Mouse (Mus musculus): ENCODE data around the gene Ralgds. TPM values are rescaled to one million over a fixed set of nuclear protein-coding genes. Genes with fewer than 3 reads are reported as not detected.

Ralgds gene
- polyA plus RNA-seq, 1 experiment from 2014 or later = 21.1 TPM

DNA sequence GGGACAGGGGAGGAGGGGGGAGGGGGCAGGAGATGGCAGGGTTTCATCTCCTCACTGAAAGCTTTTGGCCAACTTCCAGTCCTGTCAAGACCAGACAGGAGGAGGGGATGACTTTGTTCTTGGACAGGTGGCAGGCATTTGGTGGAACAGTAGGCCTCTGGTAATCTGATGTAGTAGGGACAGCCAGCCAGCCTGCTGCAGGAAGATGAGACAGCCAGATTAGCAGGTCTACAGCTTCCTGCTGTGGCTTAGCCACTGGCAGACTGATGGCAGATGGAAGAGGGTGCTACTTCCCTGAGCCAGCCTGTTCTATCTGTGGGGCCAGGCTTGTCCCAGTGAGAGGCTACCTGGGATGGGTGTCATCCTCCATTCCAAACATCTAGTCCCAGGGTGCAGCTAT lies 33.1 kb downstream of the Ralgds start:
- no peaks in the 10 kb centered on the region for H3K9me3 ChIP-seq (replicated peaks)
- no peak overlapping the region for H3K9ac ChIP-seq
- no peak overlapping the region for H3K4me2 ChIP-seq
- no peaks in the 10 kb centered on the region for H3K27me3 ChIP-seq (replicated peaks)
- no peaks in the 10 kb centered on the region for H3K4me1 ChIP-seq (replicated peaks)
- ATAC-seq (ENCODE audit: insufficient number of reproducible peaks, low FRiP score) = no peak
- H3K27ac ChIP-seq (ENCODE audit: poor library complexity, severe bottlenecking) = no peak overlapping the region
- peaks cover 78% of the 10 kb centered on the region for H3K36me3 ChIP-seq
- no peak overlapping the region for H3K4me3 ChIP-seq

DNA sequence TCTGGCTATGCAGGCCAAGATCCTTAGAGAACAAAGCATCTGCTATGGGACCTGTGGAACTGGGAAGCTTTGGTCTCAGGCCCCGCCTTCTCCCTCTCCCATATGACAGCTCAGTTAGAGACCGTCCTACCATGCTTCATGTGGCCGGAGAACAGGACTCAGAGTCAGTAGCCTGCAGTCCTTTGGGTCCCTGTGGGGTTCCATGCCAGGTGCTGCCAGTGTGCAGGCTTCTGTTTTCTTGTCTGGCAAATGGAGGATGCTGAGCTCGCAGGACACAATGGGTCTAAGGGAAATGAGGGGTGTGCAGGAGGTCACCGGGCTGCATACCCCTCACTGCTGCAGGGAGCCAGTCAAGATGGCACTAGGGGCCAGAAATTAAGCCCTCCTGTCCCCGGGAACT lies 33.6 kb downstream of the Ralgds start:
- H3K4me2 ChIP-seq = no peak overlapping the region
- no peak for ATAC-seq (ENCODE audit: insufficient number of reproducible peaks, low FRiP score)
- no peaks in the 10 kb centered on the region for H3K4me1 ChIP-seq (replicated peaks)
- WGBS = 63% methylated on average over 6 of the region's 6 CpGs
- H3K9me3 ChIP-seq (replicated peaks) = no peaks in the 10 kb centered on the region
- H3K27me3 ChIP-seq (replicated peaks) = no peaks in the 10 kb centered on the region
- no peak overlapping the region for H3K9ac ChIP-seq
- H3K27ac ChIP-seq (ENCODE audit: poor library complexity, severe bottlenecking) = no peak overlapping the region
- no peak overlapping the region for H3K4me3 ChIP-seq
- H3K36me3 ChIP-seq = peaks cover 84% of the 10 kb centered on the region

DNA sequence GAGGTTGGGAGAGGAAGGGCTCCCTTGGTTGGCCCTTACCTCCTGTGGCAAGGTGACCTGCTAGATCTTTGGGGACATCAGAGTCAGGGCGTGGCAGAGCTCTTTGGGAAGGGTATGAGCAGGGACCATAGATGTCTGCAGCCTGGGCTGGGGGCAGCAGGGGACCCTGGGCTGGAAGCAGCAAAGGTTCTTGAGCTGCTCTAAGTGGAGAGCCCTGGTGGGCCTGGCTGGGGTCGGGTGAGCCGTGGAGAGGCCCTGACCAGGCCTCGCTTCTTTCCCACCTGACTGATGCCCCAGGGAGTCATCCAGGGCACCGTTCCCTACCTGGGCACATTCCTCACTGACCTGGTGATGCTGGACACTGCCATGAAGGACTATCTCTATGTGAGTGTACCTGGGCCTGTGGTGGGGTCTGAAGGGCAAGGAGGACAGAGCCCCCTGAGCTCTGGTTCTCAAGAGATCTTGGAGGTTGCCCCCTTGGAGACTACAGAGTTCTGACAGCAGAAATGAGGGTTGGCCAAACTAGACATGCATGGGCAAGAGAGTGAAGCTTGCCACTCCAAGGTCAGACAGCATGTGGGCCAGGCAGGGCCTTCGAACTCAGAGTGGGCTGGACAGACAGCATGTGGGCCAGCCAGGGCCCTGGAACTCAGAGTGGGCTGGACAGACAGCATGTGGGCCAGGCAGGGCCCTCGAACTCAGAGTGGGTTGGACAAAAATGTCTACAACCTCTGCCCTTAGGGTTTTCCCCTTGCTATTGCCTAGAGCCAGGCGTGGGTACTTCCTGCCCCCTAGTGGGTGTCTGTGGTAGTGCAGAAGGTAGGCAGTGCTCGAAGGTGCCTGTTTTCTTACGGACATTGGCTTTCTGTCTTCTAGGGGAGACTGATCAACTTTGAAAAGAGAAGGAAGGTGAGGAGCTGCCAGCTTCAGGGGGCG lies 34.6 kb downstream of the Ralgds start:
- Histone ChIP-seq H3K36me3 (peaks cover 85% of the 10 kb centered on the region), H3K27me3 (replicated peaks) (no peaks in the 10 kb centered on the region), H3K9me3 (replicated peaks) (no peaks in the 10 kb centered on the region), H3K4me1 (replicated peaks) (no peaks in the 10 kb centered on the region), H3K4me2 (no peak overlapping the region), H3K9ac (no peak overlapping the region), H3K4me3 (no peak overlapping the region), H3K27ac (ENCODE audit: poor library complexity, severe bottlenecking) (no peak overlapping the region)
- WGBS = 49% methylated on average over 11 of the region's 11 CpGs
- no peak; the same call in 1 of the 2 replicates for ATAC-seq (ENCODE audit: insufficient number of reproducible peaks, low FRiP score)

DNA sequence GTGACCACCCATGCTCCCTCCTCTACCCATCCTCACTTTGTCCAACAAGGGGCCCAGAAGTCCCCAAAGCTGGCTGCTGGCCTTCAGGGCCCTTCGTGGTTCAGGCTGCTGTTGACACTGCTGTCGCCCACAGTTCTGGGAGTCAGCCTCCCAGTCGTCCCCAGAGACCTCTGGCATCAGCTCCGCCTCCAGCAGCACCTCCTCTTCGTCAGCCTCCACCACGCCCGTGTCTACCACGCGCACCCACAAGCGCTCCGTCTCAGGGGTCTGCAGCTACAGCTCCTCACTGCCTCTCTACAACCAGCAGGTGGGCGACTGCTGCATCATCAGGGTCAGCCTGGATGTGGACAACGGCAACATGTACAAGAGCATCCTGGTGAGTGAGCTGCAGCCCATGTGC lies 36.2 kb downstream of the Ralgds start:
- no peaks in the 10 kb centered on the region for H3K4me1 ChIP-seq (replicated peaks)
- H3K27ac ChIP-seq (ENCODE audit: poor library complexity, severe bottlenecking) = no peak overlapping the region
- peaks cover 82% of the 10 kb centered on the region for H3K36me3 ChIP-seq
- no peaks in the 10 kb centered on the region for H3K27me3 ChIP-seq (replicated peaks)
- no peak for ATAC-seq (ENCODE audit: insufficient number of reproducible peaks, low FRiP score)
- H3K9ac ChIP-seq = no peak overlapping the region
- H3K4me2 ChIP-seq = no peak overlapping the region
- no peaks in the 10 kb centered on the region for H3K9me3 ChIP-seq (replicated peaks)
- no peak overlapping the region for H3K4me3 ChIP-seq
- WGBS = 88% methylated on average over 13 of the region's 13 CpGs

DNA sequence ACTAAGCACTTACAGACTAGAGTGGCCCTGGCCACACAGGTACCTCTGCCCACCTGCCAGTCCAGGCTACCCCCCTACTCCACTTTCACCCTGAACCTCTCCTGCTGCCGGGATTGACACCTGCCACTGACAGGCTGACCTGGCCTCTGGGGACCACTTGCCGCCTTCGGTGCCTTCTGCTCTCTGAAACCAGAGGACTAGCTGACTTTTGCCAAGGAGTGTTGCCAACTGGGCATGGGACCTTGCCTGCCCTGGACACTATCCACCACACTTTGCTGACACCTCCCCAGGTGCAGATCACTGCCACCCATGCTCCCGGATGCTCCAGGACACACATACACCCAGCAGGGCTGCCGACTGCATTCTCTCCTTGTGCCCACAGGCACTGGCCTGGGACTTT lies 39.4 kb downstream of the Ralgds start:
- no peak for ATAC-seq (ENCODE audit: insufficient number of reproducible peaks, low FRiP score)
- H3K4me2 ChIP-seq = no peak overlapping the region
- H3K36me3 ChIP-seq = peaks cover 59% of the 10 kb centered on the region

DNA sequence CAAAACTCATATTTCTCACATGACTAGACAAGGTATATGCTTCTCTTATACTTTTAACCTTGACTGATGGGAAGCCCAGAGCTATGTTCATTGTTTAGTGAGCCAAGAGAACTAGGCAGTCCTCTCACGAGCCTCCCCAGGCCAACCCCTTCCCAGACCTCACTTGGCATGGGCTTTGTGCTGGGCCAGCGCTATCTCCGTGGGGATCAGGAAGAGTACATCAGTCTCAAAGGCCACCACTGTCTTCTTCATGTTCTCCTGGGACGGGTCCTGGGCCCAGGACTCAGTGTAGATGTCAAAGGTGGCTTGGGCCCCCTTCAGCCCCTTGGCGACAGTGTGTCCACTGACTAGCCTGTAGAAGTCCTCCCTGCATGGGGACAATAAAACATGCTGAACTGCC lies 44.5 kb downstream of the Ralgds start:
- Histone ChIP-seq H3K9me3 (replicated peaks) (no peaks in the 10 kb centered on the region), H3K4me3 (no peak overlapping the region), H3K27me3 (replicated peaks) (no peaks in the 10 kb centered on the region), H3K27ac (ENCODE audit: poor library complexity, severe bottlenecking) (no peak overlapping the region), H3K4me1 (replicated peaks) (no peaks in the 10 kb centered on the region), H3K36me3 (peaks cover 15% of the 10 kb centered on the region), H3K9ac (no peak overlapping the region), H3K4me2 (no peak overlapping the region)
- no peak for ATAC-seq (ENCODE audit: insufficient number of reproducible peaks, low FRiP score)
- WGBS = 81% methylated on average over 5 of the region's 5 CpGs

More for the DNA sequence above, 39.4 kb downstream of the Ralgds start:
- no peaks in the 10 kb centered on the region for H3K4me1 ChIP-seq (replicated peaks)
- 85% methylated on average over 5 of the region's 5 CpGs for WGBS
- no peak overlapping the region for H3K27ac ChIP-seq (ENCODE audit: poor library complexity, severe bottlenecking)
- H3K9me3 ChIP-seq (replicated peaks) = no peaks in the 10 kb centered on the region
- no peak overlapping the region for H3K9ac ChIP-seq
- no peak overlapping the region for H3K4me3 ChIP-seq
- H3K27me3 ChIP-seq (replicated peaks) = no peaks in the 10 kb centered on the region

DNA sequence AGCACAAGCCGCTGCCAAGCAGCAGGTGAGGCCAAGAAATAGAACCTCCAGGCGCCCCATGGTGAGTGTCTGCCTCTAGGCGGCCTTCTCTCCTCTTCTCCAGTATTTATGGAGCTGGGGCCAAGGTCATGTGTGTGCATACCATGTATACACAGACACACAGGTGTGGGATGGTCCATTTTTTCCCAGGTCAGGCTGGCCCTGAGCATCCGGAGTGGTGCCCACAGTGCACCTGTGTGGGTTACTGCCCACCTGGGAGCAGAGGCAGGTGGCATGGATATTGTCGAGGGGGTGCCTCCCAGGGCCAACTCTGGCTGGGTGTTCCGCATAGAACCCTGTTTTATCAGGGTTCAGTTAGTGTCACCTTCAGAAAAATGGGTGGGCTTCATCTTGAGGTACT lies 50.4 kb downstream of the Ralgds start, which contains the start of gene Cel:
Gene Cel (minus strand): TSS at position 101 of the 400 bp plus-strand sequence.
- no peak within 1 kb of the TSS for H3K27ac ChIP-seq (ENCODE audit: poor library complexity, severe bottlenecking)

DNA sequence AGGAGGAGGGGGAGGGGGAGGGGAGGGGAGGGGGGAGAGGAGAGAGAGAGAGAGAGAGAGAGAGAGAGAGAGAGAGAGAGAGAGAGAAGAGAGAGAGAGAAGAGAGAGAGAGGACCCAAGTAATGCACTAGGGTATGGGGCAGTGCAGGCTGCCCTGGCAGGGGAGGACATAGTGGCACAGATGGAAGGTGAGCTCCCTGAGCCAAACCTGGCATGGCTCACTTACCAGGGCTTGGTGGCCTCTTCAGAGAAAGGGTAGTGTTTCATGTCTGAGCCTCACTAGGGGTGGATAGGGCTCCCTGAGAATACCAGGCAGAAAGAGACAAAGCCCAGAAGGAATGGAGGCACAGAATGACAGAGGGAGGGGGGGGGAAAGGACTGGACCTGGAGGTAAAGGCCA lies 50.9 kb downstream of the Ralgds start:
- Histone ChIP-seq H3K9me3 (replicated peaks) (no peaks in the 10 kb centered on the region), H3K4me3 (no peak overlapping the region), H3K27me3 (replicated peaks) (no peaks in the 10 kb centered on the region), H3K36me3 (peaks cover 39% of the 10 kb centered on the region), H3K27ac (ENCODE audit: poor library complexity, severe bottlenecking) (no peak overlapping the region), H3K9ac (no peak overlapping the region), H3K4me2 (no peak overlapping the region), H3K4me1 (replicated peaks) (no peaks in the 10 kb centered on the region)
- no peak for ATAC-seq (ENCODE audit: insufficient number of reproducible peaks, low FRiP score)

More for the DNA sequence above, 50.4 kb downstream of the Ralgds start, which contains the start of gene Cel:
- Histone ChIP-seq H3K4me2 (no peak within 1 kb of the TSS), H3K36me3 (peaks cover 33% of the 10 kb centered on the region), H3K27me3 (replicated peaks) (no peaks in the 10 kb centered on the region), H3K4me1 (replicated peaks) (no peaks in the 10 kb centered on the region), H3K9ac (no peak within 1 kb of the TSS), H3K9me3 (replicated peaks) (no peaks in the 10 kb centered on the region), H3K4me3 (no peak within 1 kb of the TSS)
- ATAC-seq (ENCODE audit: insufficient number of reproducible peaks, low FRiP score) = no peak
- 66% methylated on average over 6 of the region's 6 CpGs for WGBS

DNA sequence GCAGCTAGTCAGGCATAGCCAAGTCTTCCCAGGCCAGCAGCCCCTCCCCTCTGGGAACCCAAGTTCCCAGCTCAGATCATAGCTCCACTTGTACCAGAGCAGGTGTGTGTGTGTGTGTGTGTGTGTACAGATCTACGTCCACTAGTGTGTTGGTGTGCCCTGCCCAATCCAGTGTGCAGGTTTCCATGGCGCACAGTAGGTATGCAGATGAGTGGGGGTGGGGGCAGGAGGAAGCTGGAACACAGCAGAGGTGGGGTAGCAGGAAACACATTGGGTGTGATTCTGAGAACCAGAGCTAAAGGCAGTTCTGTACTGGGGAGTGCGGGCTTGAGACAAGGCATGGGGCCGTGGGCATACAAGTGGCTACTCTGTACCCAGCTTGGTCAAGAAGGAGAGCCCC lies 51.5 kb downstream of the Ralgds start:
- no peaks in the 10 kb centered on the region for H3K27me3 ChIP-seq (replicated peaks)
- no peak for ATAC-seq (ENCODE audit: insufficient number of reproducible peaks, low FRiP score)
- no peak overlapping the region for H3K27ac ChIP-seq (ENCODE audit: poor library complexity, severe bottlenecking)
- peaks cover 44% of the 10 kb centered on the region for H3K36me3 ChIP-seq
- WGBS = 87% methylated on average over 4 of the region's 4 CpGs
- H3K9ac ChIP-seq = no peak overlapping the region
- no peaks in the 10 kb centered on the region for H3K4me1 ChIP-seq (replicated peaks)
- H3K9me3 ChIP-seq (replicated peaks) = no peaks in the 10 kb centered on the region
- H3K4me3 ChIP-seq = no peak overlapping the region
- no peak overlapping the region for H3K4me2 ChIP-seq

DNA sequence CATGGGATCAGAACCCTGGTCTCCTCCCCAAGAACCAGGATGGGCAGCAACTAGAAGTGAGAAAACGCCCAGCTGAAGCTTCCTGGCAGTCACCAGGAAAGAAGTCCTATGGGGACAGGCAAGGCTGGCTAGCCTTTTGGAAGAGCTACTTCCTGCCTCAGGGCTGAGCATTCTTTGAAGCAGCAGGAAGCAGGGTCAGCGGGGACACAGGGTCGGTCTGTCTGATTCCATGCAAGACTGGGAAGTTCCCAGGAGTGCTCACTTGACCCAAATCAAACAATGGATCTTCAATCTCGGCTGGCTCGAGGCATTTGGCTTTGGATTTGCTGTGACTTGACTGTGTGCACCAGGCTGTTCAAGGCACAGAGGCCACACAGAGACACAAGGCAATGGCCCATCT lies 53.6 kb downstream of the Ralgds start:
- 62% methylated on average over 5 of the region's 5 CpGs for WGBS
- peaks cover 65% of the 10 kb centered on the region for H3K36me3 ChIP-seq
- no peak for ATAC-seq (ENCODE audit: insufficient number of reproducible peaks, low FRiP score)
- no peak overlapping the region for H3K27ac ChIP-seq (ENCODE audit: poor library complexity, severe bottlenecking)
- H3K9me3 ChIP-seq (replicated peaks) = no peaks in the 10 kb centered on the region
- H3K9ac ChIP-seq = no peak overlapping the region
- no peaks in the 10 kb centered on the region for H3K27me3 ChIP-seq (replicated peaks)
- no peak overlapping the region for H3K4me2 ChIP-seq
- no peaks in the 10 kb centered on the region for H3K4me1 ChIP-seq (replicated peaks)
- no peak overlapping the region for H3K4me3 ChIP-seq

DNA sequence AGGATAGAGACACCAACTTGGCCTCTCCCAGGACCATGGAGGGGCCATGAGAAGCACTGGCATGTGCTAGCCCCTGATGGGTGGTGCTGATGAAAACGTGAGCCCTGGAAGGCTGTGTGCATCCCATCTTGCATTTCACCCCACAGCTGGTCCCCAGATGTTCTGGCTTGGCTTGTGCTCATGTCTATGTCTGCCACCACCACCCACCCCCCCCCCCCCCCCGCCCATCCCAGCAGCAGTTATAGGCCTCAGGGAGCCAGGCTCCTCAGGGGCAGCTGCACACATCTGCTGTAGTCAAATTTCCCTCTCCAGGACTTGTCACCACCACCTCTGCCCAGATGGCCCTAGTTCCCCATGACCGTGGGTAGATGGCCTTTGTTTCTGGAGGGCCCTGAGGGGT lies 57.0 kb downstream of the Ralgds start:
- WGBS = 72% methylated on average over 2 of the region's 3 CpGs
- Histone ChIP-seq H3K4me3 (no peak overlapping the region), H3K9ac (no peak overlapping the region), H3K27ac (ENCODE audit: poor library complexity, severe bottlenecking) (no peak overlapping the region), H3K36me3 (peaks cover 97% of the 10 kb centered on the region), H3K4me1 (replicated peaks) (no peaks in the 10 kb centered on the region), H3K4me2 (no peak overlapping the region), H3K9me3 (replicated peaks) (no peaks in the 10 kb centered on the region), H3K27me3 (replicated peaks) (no peaks in the 10 kb centered on the region)
- no peak for ATAC-seq (ENCODE audit: insufficient number of reproducible peaks, low FRiP score)

DNA sequence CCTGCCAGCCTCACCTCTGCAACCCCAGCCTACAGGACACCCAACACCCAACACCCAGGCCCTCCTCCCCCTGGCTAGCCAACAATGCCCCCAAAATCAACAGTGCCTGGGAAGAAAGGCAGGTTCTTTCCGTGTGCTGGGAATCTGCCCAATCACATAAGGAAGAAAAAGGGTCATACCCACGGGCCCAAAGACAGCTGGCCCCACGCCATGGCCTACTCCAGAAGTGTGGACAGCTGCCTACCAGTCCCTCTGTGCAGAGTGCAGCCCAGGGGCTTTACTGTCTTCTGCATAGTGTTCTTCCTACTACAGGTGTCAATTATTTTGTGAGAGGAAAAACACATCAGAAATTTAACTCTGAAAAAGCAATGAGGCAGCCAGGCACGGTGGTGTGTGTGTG lies 62.4 kb downstream of the Ralgds start:
- H3K9ac ChIP-seq = no peak overlapping the region
- no peak overlapping the region for H3K4me3 ChIP-seq
- H3K27ac ChIP-seq (ENCODE audit: poor library complexity, severe bottlenecking) = no peak overlapping the region
- 84% methylated on average over 4 of the region's 4 CpGs for WGBS
- H3K9me3 ChIP-seq (replicated peaks) = no peaks in the 10 kb centered on the region
- H3K27me3 ChIP-seq (replicated peaks) = no peaks in the 10 kb centered on the region
- no peaks in the 10 kb centered on the region for H3K4me1 ChIP-seq (replicated peaks)
- H3K36me3 ChIP-seq = peaks cover 95% of the 10 kb centered on the region
- no peak for ATAC-seq (ENCODE audit: insufficient number of reproducible peaks, low FRiP score)
- no peak overlapping the region for H3K4me2 ChIP-seq

Data from heart, embryonic 12.5 days (tissue).